Mouse (Mus musculus) urinary bladder, postnatal 4 days (tissue): Measurements from ENCODE around the gene Ksr1.
A peak's percentile ranks its signal among the peaks of the same experiment; 100 is the strongest.

Source experiments
- DNase-seq, 2 experiments: peaks; one replicate each; pipeline ENCODE4 v3.0.0; 2021 to 2022; ENCODE audit warnings: low spot score in 2 of 2

Ksr1 gene

GRCm38 (mm10) chr11:79146331-79146767 is at the start of gene Ksr1:
TSS of gene Ksr1 (minus strand) at chr11:79146407.
- DNase-seq: peak; percentile 91 to 94

GRCm38 (mm10) chr11:79192176-79192575 is 46.0 kb upstream of the Ksr1 start:
- DNase-seq: no peak

- DNase-seq: no peak
These were observed 45.0 kb upstream of the Ksr1 start for GRCm38 (mm10) chr11:79191214-79191613.

- no peak for DNase-seq
These were observed 44.0 kb upstream of the Ksr1 start for GRCm38 (mm10) chr11:79190257-79190656.

- peak; percentile 60 to 70 for DNase-seq
These were observed 42.0 kb upstream of the Ksr1 start for GRCm38 (mm10) chr11:79188176-79188575.

- no peak for DNase-seq
These were observed 41.1 kb upstream of the Ksr1 start for GRCm38 (mm10) chr11:79187291-79187690.

GRCm38 (mm10) chr11:79185683-79186082 is 39.5 kb upstream of the Ksr1 start:
- no peak for DNase-seq

GRCm38 (mm10) chr11:79184126-79184888 is 38.1 kb upstream of the Ksr1 start:
- DNase-seq: no peak

GRCm38 (mm10) chr11:79183400-79183799 is 37.2 kb upstream of the Ksr1 start:
- no peak for DNase-seq

- peak in 1 of 2 experiments; percentile 66 for DNase-seq
These were observed 36.7 kb upstream of the Ksr1 start for GRCm38 (mm10) chr11:79182881-79183280.

- DNase-seq: no peak
These were observed 35.7 kb upstream of the Ksr1 start for GRCm38 (mm10) chr11:79181914-79182313.

GRCm38 (mm10) chr11:79176687-79177086 is 30.5 kb upstream of the Ksr1 start:
- no peak for DNase-seq

- DNase-seq: no peak
These were observed 25.8 kb upstream of the Ksr1 start for GRCm38 (mm10) chr11:79172054-79172453.

- no peak for DNase-seq
These were observed 20.5 kb upstream of the Ksr1 start for GRCm38 (mm10) chr11:79166582-79167300.

- DNase-seq: no peak
These were observed 15.0 kb upstream of the Ksr1 start for GRCm38 (mm10) chr11:79161077-79161758.

GRCm38 (mm10) chr11:79160127-79160526 is 13.9 kb upstream of the Ksr1 start:
- DNase-seq: no peak

GRCm38 (mm10) chr11:79157729-79158128 is 11.5 kb upstream of the Ksr1 start:
- DNase-seq: no peak

GRCm38 (mm10) chr11:79155348-79155747 is 9.1 kb upstream of the Ksr1 start:
- no peak for DNase-seq

- DNase-seq: no peak
These were observed 6.5 kb upstream of the Ksr1 start for GRCm38 (mm10) chr11:79152696-79153095.

GRCm38 (mm10) chr11:79151874-79152273 is 5.7 kb upstream of the Ksr1 start:
- no peak for DNase-seq

- no peak for DNase-seq
These were observed 4.1 kb upstream of the Ksr1 start for GRCm38 (mm10) chr11:79150301-79150700.

GRCm38 (mm10) chr11:79149295-79149694 is 3.1 kb upstream of the Ksr1 start:
- no peak for DNase-seq
